Mouse (Mus musculus): ENCODE data around the gene 4930442H23Rik.
A peak's percentile ranks its signal among the peaks of the same experiment; 100 is the strongest.
"Not testable (repeated sequence)": the region's sequence is repeated elsewhere in the genome, so short reads cannot be mapped to it uniquely, and the experiment has no call there.

The 4930442H23Rik gene

GRCm38 (mm10) chr10:81176466-81177271, 7.0 kb downstream of the 4930442H23Rik start, which contains the start of gene Eef2:
Eef2 (plus strand) TSS chr10:81176631.
- DNase-seq, result peak; percentile 99

GRCm38 (mm10) chr10:81175936-81176465, 7.6 kb downstream of the 4930442H23Rik start:
- no peak for DNase-seq

GRCm38 (mm10) chr10:81175345-81175701, 8.3 kb downstream of the 4930442H23Rik start:
- DNase-seq, result not testable (repeated sequence)

- DNase-seq, result peak; percentile 94
Observed at GRCm38 (mm10) chr10:81174617-81175344, 8.9 kb downstream of the 4930442H23Rik start.

- peak; percentile 81 for DNase-seq
Observed at GRCm38 (mm10) chr10:81173132-81173531, 10.5 kb downstream of the 4930442H23Rik start.

GRCm38 (mm10) chr10:81169411-81169900, 14.2 kb downstream of the 4930442H23Rik start:
- DNase-seq, result peak; percentile 45

- DNase-seq, result peak; percentile 96
Observed at GRCm38 (mm10) chr10:81168521-81169244, 15.0 kb downstream of the 4930442H23Rik start.

- no peak for DNase-seq
Observed at GRCm38 (mm10) chr10:81168087-81168431, 15.6 kb downstream of the 4930442H23Rik start.

- DNase-seq, result peak; percentile 100
Observed at GRCm38 (mm10) chr10:81167200-81168086, 16.2 kb downstream of the 4930442H23Rik start, which contains the start of gene Pias4. Pias4 (minus strand) TSS chr10:81167923.

GRCm38 (mm10) chr10:81165118-81165517, 18.5 kb downstream of the 4930442H23Rik start:
- DNase-seq, result peak; percentile 67

- no peak for DNase-seq
Observed at GRCm38 (mm10) chr10:81162318-81162652, 21.4 kb downstream of the 4930442H23Rik start.

GRCm38 (mm10) chr10:81161602-81162317, 21.9 kb downstream of the 4930442H23Rik start:
- DNase-seq, result peak; percentile 51

GRCm38 (mm10) chr10:81154736-81155135, 28.9 kb downstream of the 4930442H23Rik start:
- no peak for DNase-seq

GRCm38 (mm10) chr10:81154313-81154712, 29.3 kb downstream of the 4930442H23Rik start:
- no peak for DNase-seq

GRCm38 (mm10) chr10:81152609-81153008, 31.0 kb downstream of the 4930442H23Rik start:
- no peak for DNase-seq

- no peak for DNase-seq
Observed at GRCm38 (mm10) chr10:81151261-81151660, 32.4 kb downstream of the 4930442H23Rik start.

- DNase-seq, result no peak
Observed at GRCm38 (mm10) chr10:81146296-81146695, 37.4 kb downstream of the 4930442H23Rik start.

GRCm38 (mm10) chr10:81145778-81146177, 37.9 kb downstream of the 4930442H23Rik start:
- no peak for DNase-seq

GRCm38 (mm10) chr10:81145307-81145706, 38.3 kb downstream of the 4930442H23Rik start:
- DNase-seq, result no peak

- peak; percentile 61 for DNase-seq
Observed at GRCm38 (mm10) chr10:81144667-81145066, 39.0 kb downstream of the 4930442H23Rik start.

GRCm38 (mm10) chr10:81143845-81144437, 39.7 kb downstream of the 4930442H23Rik start:
- DNase-seq, result no peak

All from lung, postnatal 36 days (tissue).